Mouse (Mus musculus) right cerebral cortex, postnatal 10 days (tissue): ENCODE results near the gene Adra2a.

Experiments
- DNase-seq, 2 experiments: peaks; one replicate each; pipeline ENCODE4 v3.0.0; 2021; ENCODE audit warnings: low spot score in 2 of 2

Gene Adra2a

DNA sequence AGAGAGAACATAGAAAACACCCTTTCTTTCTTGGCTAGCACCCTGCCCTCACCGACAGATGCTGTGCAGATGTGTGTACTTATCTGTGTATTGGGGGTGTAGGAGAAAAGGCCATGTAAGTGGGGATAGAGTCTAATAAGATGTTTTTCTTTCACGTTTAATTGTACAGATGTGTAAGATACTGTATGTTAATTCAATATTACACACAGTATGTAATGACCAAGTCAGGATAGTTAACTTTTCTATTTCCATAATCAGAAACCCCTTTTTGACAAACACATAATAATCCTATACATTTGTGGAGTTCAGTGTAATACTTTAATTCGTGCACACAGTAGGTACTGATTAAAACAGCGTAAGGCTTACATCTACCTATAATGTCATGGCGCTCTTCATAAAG, at the start of gene Adra2a:
Gene Adra2a (plus strand): TSS at position 301 of the 400 bp plus-strand sequence.
- DNase-seq, result no peak

DNA sequence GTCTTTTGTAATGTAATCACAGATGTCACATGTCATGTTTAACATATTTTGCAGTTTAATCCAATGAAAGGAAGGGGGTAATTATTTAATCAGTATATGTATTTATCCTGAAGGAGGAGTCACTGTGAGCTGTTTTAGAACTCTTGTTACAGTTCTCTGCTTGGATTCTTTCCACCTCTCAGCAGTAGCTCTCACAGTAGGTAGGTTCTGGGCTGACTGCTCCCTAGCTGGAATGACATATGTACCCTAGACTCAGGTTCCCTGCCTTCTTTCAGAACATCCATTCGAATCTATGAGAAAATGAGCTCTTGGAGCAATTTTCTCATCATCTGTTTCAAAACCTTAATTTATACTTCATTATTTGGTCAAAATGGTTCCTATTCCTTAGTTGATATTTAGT, 49.7 kb upstream of the Adra2a start:
- no peak for DNase-seq

DNA sequence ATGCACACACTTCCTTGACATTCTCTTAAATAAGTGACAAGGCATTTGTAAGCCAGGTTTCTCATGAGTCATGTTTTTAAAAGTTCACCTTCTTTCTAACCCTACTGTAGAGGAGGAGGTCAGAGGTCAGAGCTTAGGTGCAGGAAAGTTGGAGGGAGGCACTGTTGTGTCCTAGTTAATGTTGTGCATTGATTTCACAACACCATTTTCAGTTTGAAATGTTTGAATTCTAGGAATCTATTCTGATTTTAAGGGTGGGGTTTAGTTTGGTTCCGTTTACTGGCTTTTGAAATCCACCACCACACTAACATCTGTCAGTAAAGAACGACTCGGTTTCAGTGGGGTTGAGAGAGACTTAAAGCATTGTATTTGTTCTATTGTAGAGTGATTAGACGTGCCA, 33.0 kb upstream of the Adra2a start:
- no peak for DNase-seq

DNA sequence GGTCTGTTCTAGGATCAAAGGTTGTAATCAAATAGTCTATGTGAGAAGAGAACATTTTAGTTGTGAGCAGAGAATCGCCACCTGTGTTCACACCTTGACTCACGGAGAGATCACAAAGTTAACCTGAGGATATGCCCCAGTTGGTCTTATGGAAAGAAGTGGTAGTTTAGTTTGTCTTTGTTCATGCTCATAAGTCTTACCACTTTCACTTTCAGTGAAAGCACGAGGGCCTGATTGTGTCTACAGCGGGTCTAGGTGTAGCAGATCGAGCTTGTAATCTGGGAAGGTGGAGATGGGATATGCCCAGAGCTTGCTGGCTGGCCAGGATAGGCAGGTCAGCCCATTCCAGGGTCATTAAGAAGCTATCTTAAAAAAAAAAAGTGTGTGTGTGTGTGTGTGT, 29.0 kb upstream of the Adra2a start:
- no peak for DNase-seq

DNA sequence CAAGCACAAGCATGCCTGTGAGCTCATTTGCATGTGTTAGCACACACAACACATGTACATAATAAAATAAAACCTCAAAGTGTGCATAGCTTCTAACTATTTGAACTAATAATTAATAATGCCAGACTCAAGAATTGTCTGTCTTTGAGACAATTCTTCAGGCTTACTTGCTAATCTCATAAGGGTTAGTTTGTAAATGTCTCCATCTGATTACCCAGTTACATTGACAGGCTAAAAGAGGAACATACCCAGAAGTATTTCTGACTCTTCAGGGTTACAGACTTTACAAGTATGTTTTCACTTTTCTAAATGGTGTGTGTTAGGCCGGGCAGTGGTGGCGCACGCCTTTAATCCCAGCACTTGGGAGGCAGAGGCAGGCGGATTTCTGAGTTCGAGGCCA, 28.4 kb upstream of the Adra2a start:
- DNase-seq, result no peak

DNA sequence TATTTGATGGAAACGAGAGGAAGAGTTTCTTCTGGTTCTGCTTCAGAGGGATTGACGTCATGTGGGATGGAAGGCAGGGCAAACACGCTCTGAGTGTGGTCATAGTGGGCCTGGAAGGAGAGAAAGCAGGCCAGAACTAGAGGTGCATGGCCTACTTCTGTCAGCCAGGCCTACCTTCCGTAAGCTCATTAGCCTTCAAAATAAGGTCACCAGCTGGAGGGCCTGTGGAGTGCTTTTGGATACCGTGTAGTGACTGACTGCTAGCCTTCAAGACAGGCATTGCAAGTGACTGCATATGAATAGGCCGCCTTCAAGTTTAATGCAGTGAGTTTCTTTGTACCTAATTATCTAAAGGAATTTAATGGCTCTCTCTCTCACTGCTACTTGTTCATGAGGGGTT, 8.9 kb upstream of the Adra2a start:
- DNase-seq, result no peak

DNA sequence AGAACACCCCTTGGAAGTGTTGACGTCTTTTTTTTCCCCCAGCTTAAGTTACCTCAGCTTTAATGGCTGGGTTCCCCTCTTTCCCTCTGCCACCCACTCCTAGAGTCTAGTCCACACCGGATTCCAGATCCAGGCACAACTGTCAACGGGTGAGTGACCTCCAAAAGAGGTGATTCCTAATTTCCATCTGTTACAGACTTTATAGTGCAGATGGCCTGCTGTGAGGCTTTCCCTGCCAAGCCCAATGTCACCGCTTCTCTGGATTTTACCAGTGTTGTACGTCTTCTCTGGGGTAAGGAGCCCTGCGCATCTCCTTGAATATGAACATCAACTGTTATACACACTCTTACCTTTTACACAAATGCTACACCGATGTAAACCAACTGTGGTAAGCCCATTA, 4.5 kb upstream of the Adra2a start:
- DNase-seq, result peak in 1 of 2 experiments; percentile 20

DNA sequence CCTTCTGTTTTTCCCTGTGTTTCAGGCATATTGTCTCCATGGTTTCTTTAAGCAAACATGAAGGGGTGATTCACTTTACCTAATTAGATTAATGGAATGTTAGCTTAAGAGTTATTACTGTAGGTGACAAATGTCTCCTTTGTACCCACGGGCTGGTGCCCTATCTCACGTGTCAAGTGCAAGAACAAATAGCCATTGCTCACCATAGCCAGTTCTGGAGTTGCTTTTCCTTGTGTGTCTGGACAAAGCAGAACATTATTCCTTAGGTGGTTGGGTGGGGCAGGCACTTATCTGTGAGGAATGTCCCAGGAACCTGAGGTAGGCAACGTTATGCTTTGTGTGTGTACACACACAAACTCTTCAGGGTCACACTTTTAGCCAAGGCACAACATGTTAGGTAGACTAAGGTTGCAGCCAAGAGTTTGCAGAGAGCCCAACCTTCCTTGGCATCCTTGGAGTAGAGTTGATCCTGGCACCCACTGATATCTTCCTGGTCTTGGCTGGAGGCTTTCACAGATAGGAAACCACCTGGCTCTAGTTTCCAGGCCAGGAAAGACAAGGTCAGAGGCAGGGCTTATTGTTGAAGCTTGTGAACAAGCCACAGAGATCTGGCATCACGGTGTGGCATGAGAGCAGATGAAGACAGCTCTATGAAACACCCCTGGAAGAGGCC, 3.5 kb upstream of the Adra2a start:
- peak in 1 of 2 experiments; percentile 20 for DNase-seq

DNA sequence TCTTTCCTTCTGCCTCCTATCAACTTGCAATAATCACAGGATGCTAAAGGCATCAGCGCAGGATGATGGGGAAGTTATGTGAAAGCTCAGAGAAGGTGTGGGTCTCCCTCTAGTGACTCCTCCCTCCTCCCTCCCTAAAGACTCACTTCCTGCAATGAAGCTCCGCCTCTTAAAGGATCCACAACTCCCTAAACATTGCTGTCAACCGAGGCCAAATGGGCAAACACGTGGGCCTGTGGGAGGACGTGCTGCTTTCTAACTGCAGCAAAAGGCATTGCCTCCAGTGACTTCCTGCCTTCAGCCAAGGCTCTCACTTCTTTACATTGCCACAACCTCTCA, 3.0 kb upstream of the Adra2a start:
- DNase-seq, result peak in 1 of 2 experiments; percentile 24

DNA sequence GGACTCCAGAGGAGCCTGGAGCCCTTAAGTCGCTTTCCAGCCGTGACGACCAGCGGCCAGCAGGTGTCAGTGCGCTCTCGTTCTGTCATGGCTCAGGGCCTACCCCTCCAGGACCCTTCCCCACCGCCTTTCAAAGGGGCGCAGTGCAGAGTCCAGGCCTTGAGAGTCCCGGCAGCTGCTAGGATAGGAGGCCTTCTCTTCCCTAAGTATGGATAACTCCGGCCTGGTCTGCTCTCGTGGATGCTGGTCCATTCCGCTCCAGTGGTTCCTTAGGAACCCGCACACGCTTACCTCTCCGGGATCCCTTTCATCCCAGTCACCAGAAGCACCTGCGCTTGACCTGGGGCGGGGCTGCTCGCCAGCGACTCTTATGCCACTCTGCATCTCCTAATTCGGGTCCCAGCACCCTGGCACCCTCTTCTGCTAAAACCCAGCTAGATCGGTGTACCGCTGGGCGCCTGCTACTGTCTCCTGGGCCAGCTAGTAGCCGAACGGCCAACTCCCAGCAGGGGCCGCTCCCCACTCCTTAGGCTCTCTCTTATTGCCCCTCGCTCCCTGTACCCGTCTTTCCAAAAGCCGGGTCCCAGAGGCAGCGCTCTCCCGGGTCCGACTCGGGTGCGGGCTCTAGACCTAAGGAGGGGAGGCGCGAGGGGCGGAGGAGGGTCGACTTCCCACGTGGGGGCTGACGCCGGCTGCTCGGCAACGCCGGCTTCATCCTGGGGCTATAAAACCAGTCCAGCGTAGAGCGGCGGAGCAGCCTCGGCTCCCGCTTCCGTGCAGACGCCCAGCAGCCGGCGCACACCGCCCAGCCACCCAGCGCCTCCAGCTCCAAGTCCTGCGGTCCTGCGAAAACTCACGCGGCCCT, 788 bp downstream of the Adra2a start:
- DNase-seq, result peak; percentile 88 to 90

DNA sequence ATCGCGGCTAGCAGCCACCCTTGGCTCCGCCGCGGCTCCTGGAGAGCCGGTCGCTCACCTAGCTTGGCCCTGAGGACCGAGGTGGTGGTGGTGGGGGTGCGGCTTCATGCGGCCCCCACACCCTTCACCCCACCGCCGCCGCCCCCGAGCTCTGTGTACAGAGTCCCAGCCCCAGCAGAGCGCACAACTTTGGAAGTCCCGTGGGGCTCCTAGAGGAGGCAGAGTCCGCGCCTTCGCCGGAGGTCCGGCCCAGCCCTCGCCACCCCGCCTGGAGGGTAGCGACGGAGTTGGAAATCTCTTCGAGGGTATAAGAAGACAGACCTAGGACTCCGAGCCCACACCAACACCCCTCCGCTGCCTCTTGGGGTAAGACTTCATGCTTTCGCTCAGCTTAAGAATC, 1.5 kb downstream of the Adra2a start:
- DNase-seq, result peak; percentile 39 to 42

DNA sequence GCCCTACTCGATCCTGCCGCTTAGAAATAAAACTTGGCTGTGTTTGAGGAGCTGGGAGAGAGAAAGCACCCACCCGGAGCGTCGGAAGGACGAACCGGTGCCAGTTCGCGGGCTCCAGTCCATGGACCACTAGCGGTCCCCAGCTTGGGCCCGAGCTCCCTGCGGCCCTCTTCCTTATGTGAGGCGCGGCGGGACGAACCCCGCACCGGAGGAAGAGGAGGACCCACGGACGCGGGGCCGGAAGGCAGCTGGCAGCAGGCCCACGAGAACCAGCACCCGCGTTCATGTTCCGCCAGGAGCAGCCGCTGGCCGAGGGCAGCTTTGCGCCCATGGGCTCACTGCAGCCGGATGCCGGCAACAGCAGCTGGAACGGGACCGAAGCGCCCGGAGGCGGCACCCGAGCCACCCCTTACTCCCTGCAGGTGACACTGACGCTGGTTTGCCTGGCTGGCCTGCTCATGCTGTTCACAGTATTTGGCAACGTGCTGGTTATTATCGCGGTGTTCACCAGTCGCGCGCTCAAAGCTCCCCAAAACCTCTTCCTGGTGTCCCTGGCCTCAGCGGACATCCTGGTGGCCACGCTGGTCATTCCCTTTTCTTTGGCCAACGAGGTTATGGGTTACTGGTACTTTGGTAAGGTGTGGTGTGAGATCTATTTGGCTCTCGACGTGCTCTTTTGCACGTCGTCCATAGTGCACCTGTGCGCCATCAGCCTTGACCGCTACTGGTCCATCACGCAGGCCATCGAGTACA, 2.2 kb downstream of the Adra2a start:
- DNase-seq, result peak; percentile 47 to 56

DNA sequence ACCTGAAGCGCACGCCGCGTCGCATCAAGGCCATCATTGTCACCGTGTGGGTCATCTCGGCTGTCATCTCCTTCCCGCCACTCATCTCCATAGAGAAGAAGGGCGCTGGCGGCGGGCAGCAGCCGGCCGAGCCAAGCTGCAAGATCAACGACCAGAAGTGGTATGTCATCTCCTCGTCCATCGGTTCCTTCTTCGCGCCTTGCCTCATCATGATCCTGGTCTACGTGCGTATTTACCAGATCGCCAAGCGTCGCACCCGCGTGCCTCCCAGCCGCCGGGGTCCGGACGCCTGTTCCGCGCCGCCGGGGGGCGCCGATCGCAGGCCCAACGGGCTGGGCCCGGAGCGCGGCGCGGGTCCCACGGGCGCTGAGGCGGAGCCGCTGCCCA, 2.7 kb downstream of the Adra2a start:
- peak in 1 of 2 experiments; percentile 36 for DNase-seq

DNA sequence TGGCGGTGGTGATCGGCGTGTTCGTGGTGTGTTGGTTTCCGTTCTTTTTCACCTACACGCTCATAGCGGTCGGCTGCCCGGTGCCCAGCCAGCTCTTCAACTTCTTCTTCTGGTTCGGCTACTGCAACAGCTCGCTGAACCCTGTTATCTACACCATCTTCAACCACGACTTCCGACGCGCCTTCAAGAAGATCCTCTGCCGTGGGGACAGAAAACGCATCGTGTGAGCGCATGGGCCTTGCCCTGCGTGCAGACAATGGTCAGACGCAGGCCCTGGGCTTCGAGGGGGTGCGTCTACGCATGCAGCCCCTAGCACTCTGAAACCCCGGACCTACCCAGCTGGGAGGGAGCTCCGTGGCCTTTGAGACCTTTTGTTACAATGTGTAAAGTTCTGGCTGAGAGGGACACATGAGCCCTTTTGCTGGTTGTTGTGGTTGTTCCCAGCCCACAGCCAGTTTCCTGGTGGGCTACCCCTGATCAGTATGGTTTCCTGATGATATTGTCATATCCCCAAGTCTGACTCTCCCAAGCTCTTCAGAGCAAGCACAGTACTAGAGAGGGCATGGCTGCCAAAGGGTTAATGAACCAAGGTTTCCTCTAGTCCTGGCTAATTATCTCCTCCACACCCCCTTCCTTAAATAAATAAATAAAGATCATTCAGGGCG, 3.6 kb downstream of the Adra2a start:
- peak in 1 of 2 experiments; percentile 32 for DNase-seq

DNA sequence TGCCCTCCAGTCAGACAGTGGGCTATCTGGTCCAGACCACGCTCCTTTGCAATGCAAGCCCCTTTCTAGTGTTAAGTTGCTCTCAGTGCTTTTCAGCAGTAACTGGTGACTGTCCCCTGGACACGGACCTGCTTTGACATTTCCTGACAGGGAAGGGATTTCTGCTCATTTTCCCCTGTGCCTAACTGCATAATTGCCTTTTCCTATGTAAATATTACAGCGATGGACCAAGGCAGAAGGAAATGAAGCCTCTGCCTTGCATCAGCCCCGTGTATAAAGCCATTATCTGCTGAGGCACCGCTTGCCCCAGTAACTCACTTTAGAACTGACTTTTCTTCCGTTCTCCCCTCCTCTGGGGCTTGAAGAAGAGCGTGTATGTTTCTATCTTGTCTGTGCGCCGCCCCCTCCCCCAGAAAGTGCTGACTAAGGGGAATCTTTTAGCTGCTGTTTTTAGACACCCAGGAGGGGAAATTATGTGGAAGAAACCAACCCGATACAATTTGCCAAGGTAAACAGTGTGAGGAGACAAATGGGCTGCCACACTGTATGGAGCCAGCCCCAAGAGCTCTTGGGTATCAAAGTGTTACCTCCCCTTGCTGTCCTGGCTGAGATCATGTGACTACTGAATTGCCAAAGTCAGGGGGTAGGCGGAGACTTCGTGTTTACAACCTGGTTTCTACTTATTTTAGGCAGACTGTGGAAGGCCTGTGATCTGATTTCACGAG, 4.4 kb downstream of the Adra2a start:
- DNase-seq, result peak in 1 of 2 experiments; percentile 21

DNA sequence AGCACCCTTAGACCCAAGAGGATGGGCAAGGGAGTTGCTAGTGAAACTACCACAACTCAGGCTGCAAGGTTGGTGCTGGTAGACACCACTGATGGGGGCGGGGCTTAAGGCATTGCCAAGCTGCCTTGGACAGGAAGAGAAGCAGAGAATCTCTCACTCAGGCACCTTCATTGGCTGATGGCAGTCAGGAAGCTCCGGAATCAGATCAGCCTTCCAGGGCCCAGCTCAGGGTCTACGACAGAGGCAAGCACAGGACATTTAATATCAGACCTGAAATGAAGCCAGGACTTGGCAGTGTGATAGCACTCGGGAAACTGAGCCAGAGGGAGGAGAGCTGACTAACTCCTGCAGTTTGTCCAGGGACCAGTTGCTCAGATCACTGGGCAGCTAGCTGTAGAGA, 7.7 kb downstream of the Adra2a start:
- DNase-seq, result peak in 1 of 2 experiments; percentile 18

DNA sequence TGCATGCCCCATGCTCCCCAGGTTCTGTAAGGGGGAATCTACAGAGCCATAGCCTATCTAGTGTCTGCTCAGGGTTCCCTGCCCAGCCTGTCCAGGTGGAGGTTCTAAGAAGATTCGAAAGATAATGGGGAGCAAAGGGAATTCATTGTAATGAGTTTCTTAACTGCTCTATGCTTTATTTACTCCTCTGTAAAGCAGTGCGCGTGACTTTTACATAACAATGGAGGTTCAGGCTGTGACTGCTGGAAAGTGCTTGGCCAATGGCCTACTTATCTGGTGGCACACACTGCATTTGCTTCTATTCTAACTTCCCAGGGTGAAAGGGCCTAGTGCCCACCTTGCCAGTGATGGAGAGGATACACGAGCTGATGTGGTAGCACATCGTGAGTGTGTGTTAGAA, 11.9 kb downstream of the Adra2a start:
- no peak for DNase-seq

DNA sequence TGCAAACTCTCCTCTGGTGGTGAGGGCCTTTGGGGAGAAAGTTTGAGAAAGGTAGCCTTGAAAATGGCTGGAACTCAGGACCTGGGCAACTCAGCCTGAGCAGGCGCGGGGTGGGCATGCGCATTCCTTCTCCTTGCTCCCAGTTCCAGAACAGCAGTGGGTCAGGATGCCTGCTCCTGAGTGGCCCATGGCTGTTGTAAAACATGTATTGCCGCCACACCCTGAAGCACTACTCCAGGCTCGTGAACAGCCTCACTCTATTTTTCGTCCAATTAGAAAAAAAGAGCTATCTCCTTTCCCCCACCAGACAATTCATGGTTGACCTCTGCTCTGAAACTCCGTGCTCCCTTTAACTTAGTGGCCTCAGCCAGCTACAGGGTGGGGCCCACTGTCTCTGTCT, 24.5 kb downstream of the Adra2a start:
- DNase-seq, result no peak

DNA sequence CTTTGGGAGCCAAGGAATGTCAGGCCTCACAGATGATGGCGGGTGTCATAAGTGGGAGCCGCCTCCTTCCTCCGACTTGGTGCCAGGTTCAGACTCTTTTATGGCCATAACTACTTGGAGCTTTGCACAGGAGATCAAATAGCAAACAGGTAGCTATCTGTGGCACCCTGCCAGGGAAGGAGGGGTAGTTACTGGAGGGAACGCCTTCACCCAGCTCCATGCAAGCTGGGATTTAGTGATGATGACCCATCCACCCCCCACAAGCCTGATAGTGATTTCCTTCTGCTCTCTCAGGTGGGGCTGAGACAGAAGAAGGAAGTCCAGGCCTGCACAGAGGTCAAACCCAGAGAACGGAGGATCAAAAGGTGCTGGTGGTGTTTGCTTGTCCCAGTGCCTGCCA, 26.6 kb downstream of the Adra2a start:
- DNase-seq, result no peak

DNA sequence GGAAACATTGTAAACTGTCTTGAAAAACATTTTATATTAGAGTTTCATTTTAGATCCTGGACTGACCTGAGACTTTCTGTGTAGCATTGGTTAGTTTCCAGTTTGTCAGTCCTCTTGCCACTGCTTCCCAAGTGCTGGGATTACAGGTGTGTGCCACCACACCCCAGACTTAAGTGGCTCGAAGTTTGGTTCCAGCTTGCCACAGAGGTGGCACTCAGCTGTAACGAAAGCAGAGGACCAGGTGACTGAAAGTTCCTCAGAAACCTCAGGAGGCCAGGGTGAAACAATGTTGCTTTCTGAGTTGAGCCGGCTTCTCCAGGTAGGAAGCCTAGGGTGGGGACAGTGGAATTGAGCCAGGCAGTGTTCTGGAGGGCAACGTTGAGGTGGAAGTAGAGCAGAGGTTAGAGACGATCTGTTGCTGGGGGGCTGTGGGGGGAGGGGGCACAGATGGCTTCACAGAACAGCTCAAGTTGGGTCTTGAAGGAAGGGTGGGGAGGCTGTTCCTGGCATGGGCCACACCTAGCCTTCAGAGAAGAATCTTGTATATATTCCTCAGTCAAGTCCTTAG, 28.4 kb downstream of the Adra2a start:
- no peak for DNase-seq
